Mouse (Mus musculus): Measurements from ENCODE around the gene Tmem150c.

DNA sequence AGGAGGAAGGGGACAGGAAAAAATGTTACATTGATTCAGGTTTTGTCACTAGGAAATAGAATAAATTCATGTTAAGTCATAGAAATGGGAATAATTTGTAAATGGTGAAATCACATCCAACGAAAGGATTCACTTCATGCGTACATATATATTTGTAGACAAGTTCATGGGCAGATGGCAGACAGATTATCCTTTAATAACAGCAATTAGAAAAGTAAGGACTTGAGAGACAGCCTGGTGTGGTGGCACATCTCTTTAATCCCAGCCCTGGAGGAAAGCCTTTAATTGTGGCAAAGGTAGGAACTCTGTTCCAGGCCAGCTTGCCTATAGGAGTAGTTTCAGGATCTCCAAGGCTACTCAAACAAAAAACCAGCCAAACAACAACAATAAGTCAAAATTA, 90.1 kb downstream of the Tmem150c start:
- TF ChIP-seq CTCF (IDR thresholded peaks at IDR 0.05; ENCODE audit: low read depth, low read length): no peak
- no peak for TF ChIP-seq POLR2A (IDR thresholded peaks at IDR 0.05; ENCODE audit: extremely low read depth, insufficient read depth, low read length)
